Mouse (Mus musculus) liver, embryonic 11.5 days (tissue): ENCODE measurements around the gene Phf13. TPM values are rescaled to one million over a fixed set of nuclear protein-coding genes. Genes with fewer than 3 reads are reported as not detected.

Experiments
- ATAC-seq: fragments of 200-750 bp; cut with Nextera tagmentation; replicated peaks from 2 replicates; pipeline ENCODE4 v1.8.0; 2017; ENCODE audit warnings: moderate number of reproducible peaks, mild to moderate bottlenecking, moderate TSS enrichment, moderate library complexity; ENCODE audit not compliant: low FRiP score
- DNase-seq: peaks from one replicate; pipeline ENCODE4 v3.0.0-alpha.2; 2017; ENCODE audit warnings: low spot score
- H3K27ac ChIP-seq: fragments of 300-500 bp; sonication (generic); 2 replicates; pipeline ENCODE4 v1.5.1; 2014; ENCODE audit warnings: mild to moderate bottlenecking, low read depth, low read length, control low read depth
- H3K27me3 ChIP-seq: fragments of 300-500 bp; sonication (generic); replicated peaks from 2 replicates; pipeline ENCODE4 v1.6.1; 2014; ENCODE audit warnings: low read length, mixed read lengths; ENCODE audit not compliant: control insufficient read depth, insufficient read depth
- H3K36me3 ChIP-seq: fragments of 300-500 bp; sonication (generic); 2 replicates; pipeline ENCODE4 v1.6.1; 2014; ENCODE audit warnings: mild to moderate bottlenecking, low read length, moderate library complexity, mixed read lengths; ENCODE audit not compliant: control insufficient read depth, insufficient read depth
- H3K4me1 ChIP-seq: fragments of 300-500 bp; sonication (generic); replicated peaks from 2 replicates; pipeline ENCODE4 v1.6.1; 2014; ENCODE audit warnings: low read length, mixed read lengths; ENCODE audit not compliant: control insufficient read depth, insufficient read depth
- H3K4me2 ChIP-seq: fragments of 300-500 bp; sonication (generic); 2 replicates; pipeline ENCODE4 v1.6.1; 2014; ENCODE audit warnings: mild to moderate bottlenecking, control low read depth, moderate library complexity
- H3K4me3 ChIP-seq: fragments of 300-500 bp; sonication (generic); 2 replicates; pipeline ENCODE4 v1.5.1; 2014; ENCODE audit warnings: low read depth, low read length, control low read depth
- H3K9ac ChIP-seq: fragments of 300-500 bp; sonication (generic); 2 replicates; pipeline ENCODE4 v1.6.1; 2014; ENCODE audit warnings: low read depth, low read length, control low read depth
- H3K9me3 ChIP-seq: fragments of 300-500 bp; sonication (generic); 2 replicates; pipeline ENCODE4 v1.6.1; 2016; ENCODE audit warnings: low read length, inconsistent platforms, mixed read lengths; ENCODE audit not compliant: control insufficient read depth
- WGBS: fragments of 180-500 bp; shearing (Covaris S2); extraction: QIAGEN DNeasy Blood & Tissue Kit; methylation state at CpG from one replicate; pipeline ENCODE4 v1.1.7; 2014; 5-methylcytosine and 5-hydroxymethylcytosine counted together
- polyA plus RNA-seq: library from polyadenylated mRNA; unstranded; fragments of >200 nt; fragmentation: Nextera tagmentation; extraction: Ambion mirVana; gene quantifications from 2 replicates; pipeline ENCODE4 v1.2.1, GENCODE M21; 2014

Gene Phf13
- polyA plus RNA-seq, result 15.5 and 16.5 TPM in 2 replicates

- ATAC-seq, result peak; percentile 93
- Histone ChIP-seq H3K4me1 (peaks cover 19% of the 10 kb centered on the region), H3K9ac (peak within 1 kb of the TSS; percentile 88), H3K4me2 (peak within 1 kb of the TSS; percentile 97), H3K27me3 (no peaks in the 10 kb centered on the region), H3K27ac (peak within 1 kb of the TSS; percentile 75), H3K4me3 (peak within 1 kb of the TSS; percentile 81), H3K9me3 (no peaks in the 10 kb centered on the region), H3K36me3 (peaks cover 9% of the 10 kb centered on the region)
- WGBS, result under 1% methylated on average over 93 of the region's 94 CpGs
- peak; percentile 98 for DNase-seq
Observed at GRCm38 (mm10) chr4:151996173-151996950, at the start of gene Phf13. TSS of gene Phf13 (minus strand) at chr4:151996258.

- Histone ChIP-seq H3K27me3 (no peaks in the 10 kb centered on the region), H3K9me3 (no peaks in the 10 kb centered on the region), H3K4me1 (peaks cover 4% of the 10 kb centered on the region; the same call in 1 of the 2 replicates), H3K4me3 (no peak overlapping the region), H3K36me3 (peaks cover 70% of the 10 kb centered on the region), H3K27ac (no peak overlapping the region), H3K4me2 (no peak overlapping the region), H3K9ac (no peak overlapping the region)
- DNase-seq (no peak), ATAC-seq (no peak)
- 85% methylated on average over 6 of the region's 6 CpGs for WGBS
Observed at GRCm38 (mm10) chr4:152044609-152045008, 48.6 kb upstream of the Phf13 start.

- 87% methylated on average over 3 of the region's 3 CpGs for WGBS
- H3K36me3 ChIP-seq, result peaks cover 61% of the 10 kb centered on the region
Observed at GRCm38 (mm10) chr4:152043171-152043570, 47.1 kb upstream of the Phf13 start.

GRCm38 (mm10) chr4:152041924-152042641 lies 46.0 kb upstream of the Phf13 start:
- Histone ChIP-seq H3K4me2 (no peak overlapping the region), H3K36me3 (peaks cover 53% of the 10 kb centered on the region), H3K9me3 (no peaks in the 10 kb centered on the region), H3K27me3 (no peaks in the 10 kb centered on the region), H3K4me1 (peaks cover 4% of the 10 kb centered on the region), H3K4me3 (no peak overlapping the region), H3K9ac (no peak overlapping the region), H3K27ac (no peak overlapping the region)
- ATAC-seq, result no peak
- DNase-seq, result no peak
- WGBS, result 94% methylated on average over 22 of the region's 22 CpGs

More at GRCm38 (mm10) chr4:152043171-152043570, 47.1 kb upstream of the Phf13 start:
- no peak overlapping the region for H3K27ac ChIP-seq
- ATAC-seq, result no peak
- no peak overlapping the region for H3K9ac ChIP-seq
- H3K9me3 ChIP-seq, result no peaks in the 10 kb centered on the region
- H3K4me1 ChIP-seq, result peaks cover 4% of the 10 kb centered on the region
- DNase-seq, result no peak
- H3K4me2 ChIP-seq, result no peak overlapping the region
- no peak overlapping the region for H3K4me3 ChIP-seq
- H3K27me3 ChIP-seq, result no peaks in the 10 kb centered on the region

- Histone ChIP-seq H3K27ac (peak overlapping the region; percentile 67), H3K9me3 (no peaks in the 10 kb centered on the region), H3K27me3 (no peaks in the 10 kb centered on the region), H3K36me3 (peaks cover 37% of the 10 kb centered on the region), H3K4me3 (peak overlapping the region; percentile 100), H3K4me2 (peak overlapping the region; percentile 80), H3K4me1 (peaks cover 4% of the 10 kb centered on the region), H3K9ac (peak overlapping the region; percentile 96)
- no peak for DNase-seq
- ATAC-seq, result peak; percentile 8
- 2% methylated on average over 25 of the region's 25 CpGs for WGBS
Observed at GRCm38 (mm10) chr4:152039831-152040310, 43.8 kb upstream of the Phf13 start.

- peak within 1 kb of the TSS; percentile 96 for H3K9ac ChIP-seq
- peaks cover 30% of the 10 kb centered on the region for H3K36me3 ChIP-seq
- ATAC-seq (peak; percentile 84), DNase-seq (peak; percentile 94)
- no peaks in the 10 kb centered on the region for H3K9me3 ChIP-seq
- under 1% methylated on average over 67 of the region's 86 CpGs for WGBS
- H3K4me3 ChIP-seq, result peak within 1 kb of the TSS; percentile 100
- H3K27me3 ChIP-seq, result no peaks in the 10 kb centered on the region
- H3K4me1 ChIP-seq, result peaks cover 4% of the 10 kb centered on the region
- H3K27ac ChIP-seq, result peak within 1 kb of the TSS; percentile 67
- peak within 1 kb of the TSS; percentile 80 for H3K4me2 ChIP-seq
Observed at GRCm38 (mm10) chr4:152038985-152039830, 43.1 kb upstream of the Phf13 start, which contains the start of gene Nol9. TSS of gene Nol9 (plus strand) at chr4:152039321.

GRCm38 (mm10) chr4:152038225-152038984 lies 42.3 kb upstream of the Phf13 start, which contains the start of gene Tas1r1:
TSS of gene Tas1r1 (minus strand) at chr4:152038568.
- H3K9me3 ChIP-seq, result no peaks in the 10 kb centered on the region
- H3K9ac ChIP-seq, result peak within 1 kb of the TSS; percentile 96
- ATAC-seq (no peak), DNase-seq (no peak)
- peak within 1 kb of the TSS; percentile 100 for H3K4me3 ChIP-seq
- WGBS, result 44% methylated on average over 10 of the region's 10 CpGs
- peak within 1 kb of the TSS; percentile 80 for H3K4me2 ChIP-seq
- peaks cover 23% of the 10 kb centered on the region for H3K36me3 ChIP-seq
- H3K4me1 ChIP-seq, result peaks cover 4% of the 10 kb centered on the region
- peak within 1 kb of the TSS; percentile 67 for H3K27ac ChIP-seq
- no peaks in the 10 kb centered on the region for H3K27me3 ChIP-seq
